Mouse (Mus musculus) kidney, adult 2 months (tissue): Measurements from ENCODE around the gene Bpgm.

Experiments used
- CTCF ChIP-seq: fragments of 200-500 bp; conservative IDR thresholded peaks from 2 replicates; pipeline ENCODE4 v1.5.1; 2011; ENCODE audit warnings: low read depth, mild to moderate bottlenecking, control low read depth, low read length, moderate library complexity, mixed read lengths; ENCODE audit not compliant: insufficient read depth, insufficient read length
- POLR2A ChIP-seq: fragments of 200-500 bp; IDR thresholded peaks from one replicate; pipeline ENCODE4 v1.6.1; 2011; ENCODE audit warnings: low read depth, low read length, control low read depth

DNA sequence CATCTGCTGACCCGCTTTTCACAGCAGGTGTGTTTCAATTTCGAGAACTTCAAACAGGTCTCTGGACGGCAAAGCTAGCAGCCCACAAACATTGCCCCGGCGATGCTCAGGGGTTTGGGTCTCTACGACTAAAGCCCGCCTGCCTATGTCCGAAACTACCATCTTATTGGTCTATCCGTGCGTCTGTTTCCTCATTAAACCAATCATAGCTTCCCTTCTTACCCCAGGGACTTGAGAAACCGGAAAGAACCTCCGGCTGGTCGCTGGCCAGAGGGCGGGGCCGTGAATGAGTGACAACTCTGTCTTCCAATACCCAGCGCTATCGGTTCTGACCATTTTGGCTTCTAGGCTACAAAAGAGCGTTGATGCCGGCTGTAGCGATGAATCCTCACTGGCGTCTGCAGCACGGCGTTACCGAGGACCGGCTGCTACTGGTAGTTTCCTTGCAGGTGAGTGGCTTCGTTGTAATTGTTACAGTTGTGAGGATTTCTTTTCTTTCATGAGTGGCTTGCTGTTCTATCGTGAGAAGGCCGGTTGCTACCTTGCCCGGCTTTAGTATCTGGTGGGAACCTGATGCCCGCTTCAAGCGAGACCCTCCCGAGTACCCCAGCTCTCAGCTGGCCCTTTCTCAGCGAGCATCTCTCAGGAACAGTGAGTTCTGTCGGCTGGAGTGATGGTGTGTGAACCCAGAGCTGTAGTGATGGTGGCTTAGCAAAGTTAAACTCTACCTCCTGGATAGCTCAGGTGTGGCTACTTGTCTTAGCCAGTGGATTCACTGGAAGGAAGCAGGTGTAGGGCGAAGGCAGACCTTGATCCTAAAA, at the start of gene Bpgm:
- TF ChIP-seq CTCF (no peak), POLR2A (peak; percentile 83)
